Mouse (Mus musculus) embryonic facial prominence, embryonic 11.5 days (tissue): ENCODE results near the gene Fam161a. TPM values are rescaled to one million over a fixed set of nuclear protein-coding genes. Genes with fewer than 3 reads are reported as not detected.

Experiments
- ATAC-seq: fragments of 200-750 bp; cut with Nextera tagmentation; replicated peaks from 2 replicates; pipeline ENCODE4 v1.8.0; 2017; ENCODE audit warnings: low read depth; ENCODE audit not compliant: insufficient number of reproducible peaks, low FRiP score, low TSS enrichment
- DNase-seq: peaks from one replicate; pipeline ENCODE4 v3.0.0-alpha.2; 2015; ENCODE audit warnings: low spot score
- H3K27ac ChIP-seq: fragments of 300-500 bp; sonication (generic); replicated peaks from 2 replicates; pipeline ENCODE4 v1.5.1; 2014; ENCODE audit warnings: mild to moderate bottlenecking, low read depth, low read length, control low read depth
- H3K27me3 ChIP-seq: fragments of 300-500 bp; sonication (generic); 2 replicates; pipeline ENCODE4 v1.6.1; 2014; ENCODE audit warnings: mild to moderate bottlenecking, low read length, moderate library complexity, mixed read lengths; ENCODE audit not compliant: control insufficient read depth, insufficient read depth
- H3K36me3 ChIP-seq: fragments of 300-500 bp; sonication (generic); replicated peaks from 2 replicates; pipeline ENCODE4 v1.6.1; 2014; ENCODE audit warnings: low read depth, mild to moderate bottlenecking, low read length, moderate library complexity, mixed read lengths; ENCODE audit not compliant: control insufficient read depth, insufficient read depth
- H3K4me1 ChIP-seq: fragments of 300-500 bp; sonication (generic); 2 replicates; pipeline ENCODE4 v1.6.1; 2014; ENCODE audit warnings: low read length, mixed read lengths; ENCODE audit not compliant: control insufficient read depth, insufficient read depth
- H3K4me2 ChIP-seq: fragments of 300-500 bp; sonication (generic); 2 replicates; pipeline ENCODE4 v1.6.1; 2014; ENCODE audit warnings: low read depth, mild to moderate bottlenecking, control low read depth, low read length, moderate library complexity
- H3K4me3 ChIP-seq: fragments of 300-500 bp; sonication (generic); 2 replicates; pipeline ENCODE4 v1.5.1; 2014; ENCODE audit warnings: low read depth, low read length, control low read depth
- H3K9ac ChIP-seq: fragments of 300-500 bp; sonication (generic); replicated peaks from 2 replicates; pipeline ENCODE4 v1.6.1; 2014; ENCODE audit warnings: mild to moderate bottlenecking, control low read depth, low read length
- H3K9me3 ChIP-seq: fragments of 300-500 bp; sonication (generic); replicated peaks from 2 replicates; pipeline ENCODE4 v1.6.1; 2016; ENCODE audit warnings: mild to moderate bottlenecking, low read length, inconsistent platforms, mixed read lengths; ENCODE audit not compliant: control insufficient read depth
- WGBS: fragments of 180-500 bp; shearing (Covaris S2); extraction: QIAGEN DNeasy Blood & Tissue Kit; methylation state at CpG from one replicate; pipeline ENCODE4 v1.1.7; 2014; 5-methylcytosine and 5-hydroxymethylcytosine counted together
- polyA plus RNA-seq: library from polyadenylated mRNA; unstranded; fragments of >200 nt; fragmentation: Nextera tagmentation; extraction: Ambion mirVana; gene quantifications from 2 replicates; pipeline ENCODE4 v1.2.1, GENCODE M21; 2014

The Fam161a gene
- polyA plus RNA-seq, 1 experiment from 2014 or later: 4.1 TPM

DNA sequence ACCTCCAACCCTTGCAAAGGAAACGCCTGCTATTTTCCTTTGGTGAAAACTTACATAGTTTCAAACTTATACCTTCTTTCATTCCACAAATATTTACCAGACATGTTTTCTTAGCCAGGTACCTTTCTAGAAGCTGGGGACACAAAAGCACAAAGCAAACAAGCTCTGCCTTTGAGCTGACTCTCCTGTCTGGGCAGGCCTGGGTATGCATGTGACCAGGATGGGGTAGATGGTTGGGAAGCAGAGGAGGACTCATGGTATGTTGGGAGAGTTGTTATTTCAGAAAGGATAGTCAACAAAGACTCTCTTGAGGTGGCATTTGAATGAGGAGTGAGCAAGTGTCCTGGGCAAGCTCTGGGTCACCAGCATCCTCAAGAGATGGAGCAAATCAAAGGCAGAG is 5.8 kb downstream of the Fam161a start:
- DNase-seq (no peak), ATAC-seq (no peak)
- Histone ChIP-seq H3K27ac (no peak overlapping the region), H3K9me3 (no peaks in the 10 kb centered on the region), H3K36me3 (no peaks in the 10 kb centered on the region), H3K4me2 (no peak overlapping the region), H3K9ac (no peak overlapping the region), H3K4me3 (no peak overlapping the region), H3K27me3 (no peaks in the 10 kb centered on the region), H3K4me1 (no peaks in the 10 kb centered on the region)
- 60% methylated on average over 1 of the region's 1 CpGs for WGBS

DNA sequence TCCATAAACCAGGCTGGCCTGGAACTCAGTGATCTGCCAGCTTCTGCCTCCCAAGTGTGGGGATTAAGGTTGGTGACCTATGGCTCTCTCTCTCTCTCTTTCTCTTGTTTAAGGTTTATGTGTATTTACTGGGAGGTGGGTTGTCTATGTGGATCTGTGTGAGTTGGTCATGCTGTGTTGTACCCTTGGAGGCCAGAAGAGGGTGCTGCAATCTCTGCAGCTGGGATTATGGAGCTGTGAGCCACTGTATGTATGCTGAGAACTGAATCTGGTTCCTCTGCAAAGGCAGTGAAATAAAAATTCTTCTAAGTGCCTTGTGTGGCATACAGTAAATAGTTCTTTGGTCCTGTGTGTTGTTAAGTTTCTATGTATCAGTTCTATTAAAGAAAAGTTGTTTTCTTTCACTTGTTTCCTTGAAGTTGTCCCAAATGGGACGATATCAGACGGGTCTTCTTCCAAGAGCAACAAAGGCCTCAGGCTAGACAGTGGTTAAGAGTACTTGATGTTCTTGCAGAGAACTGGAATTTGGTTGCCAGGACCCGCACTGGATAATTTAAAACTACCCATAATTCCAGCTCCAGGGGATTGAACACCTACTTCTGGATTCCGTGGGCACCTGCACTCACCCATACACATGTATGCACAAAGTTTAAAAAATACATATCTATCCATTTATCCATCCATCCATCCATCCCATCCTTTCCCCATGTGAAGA is 6.4 kb downstream of the Fam161a start:
- Histone ChIP-seq H3K4me2 (no peak overlapping the region), H3K9me3 (no peaks in the 10 kb centered on the region), H3K27ac (no peak overlapping the region), H3K4me3 (no peak overlapping the region), H3K36me3 (no peaks in the 10 kb centered on the region), H3K27me3 (no peaks in the 10 kb centered on the region), H3K4me1 (no peaks in the 10 kb centered on the region), H3K9ac (no peak overlapping the region)
- DNase-seq: no peak
- 86% methylated on average over 4 of the region's 4 CpGs for WGBS
- no peak for ATAC-seq

DNA sequence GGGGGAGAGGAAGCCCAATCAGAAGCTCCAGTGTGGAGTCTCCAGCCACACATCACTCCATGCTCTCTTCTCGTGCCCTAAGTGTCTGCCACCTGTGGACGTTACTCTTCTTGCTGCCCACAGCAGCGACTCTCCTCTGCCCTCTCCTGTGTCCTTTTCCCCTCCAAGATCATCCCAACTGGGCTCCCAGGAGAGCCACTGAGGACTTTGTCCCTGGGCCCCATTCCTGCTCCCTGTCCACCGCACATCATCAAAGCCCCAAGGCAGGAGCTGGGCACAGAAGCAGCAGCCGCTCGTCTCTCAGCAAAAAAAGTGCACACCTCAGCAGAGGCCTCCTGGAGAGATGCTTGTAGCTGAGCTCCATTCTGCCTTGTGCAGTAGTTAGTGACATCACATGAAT is 7.7 kb downstream of the Fam161a start:
- no peak overlapping the region for H3K27ac ChIP-seq
- no peaks in the 10 kb centered on the region for H3K27me3 ChIP-seq
- no peaks in the 10 kb centered on the region for H3K36me3 ChIP-seq
- DNase-seq (no peak), ATAC-seq (no peak)
- H3K4me3 ChIP-seq: no peak overlapping the region
- H3K4me1 ChIP-seq: no peaks in the 10 kb centered on the region
- no peaks in the 10 kb centered on the region for H3K9me3 ChIP-seq
- no peak overlapping the region for H3K4me2 ChIP-seq
- H3K9ac ChIP-seq: no peak overlapping the region
- WGBS: 78% methylated on average over 6 of the region's 6 CpGs

DNA sequence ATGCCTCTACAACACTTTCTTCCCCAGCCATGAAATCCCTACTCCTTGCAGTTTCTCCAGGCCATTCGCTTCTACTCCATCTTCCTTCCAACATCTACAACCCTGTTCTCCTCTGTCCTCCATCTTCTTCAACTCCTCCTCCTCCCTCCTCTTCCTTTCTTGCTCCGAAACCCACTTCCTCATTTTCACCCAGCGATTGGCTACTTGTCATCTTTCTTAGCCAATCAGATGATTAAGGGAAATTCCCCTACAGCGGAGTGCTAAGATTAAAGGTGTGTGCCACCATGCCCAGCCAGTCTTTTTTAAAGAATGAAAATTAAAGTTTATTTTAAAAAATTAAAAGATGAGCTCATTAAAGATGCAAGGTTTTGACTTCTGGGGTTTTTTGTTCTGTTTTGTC is 10.6 kb downstream of the Fam161a start:
- H3K4me1 ChIP-seq: no peaks in the 10 kb centered on the region
- ATAC-seq: no peak
- no peaks in the 10 kb centered on the region for H3K27me3 ChIP-seq

DNA sequence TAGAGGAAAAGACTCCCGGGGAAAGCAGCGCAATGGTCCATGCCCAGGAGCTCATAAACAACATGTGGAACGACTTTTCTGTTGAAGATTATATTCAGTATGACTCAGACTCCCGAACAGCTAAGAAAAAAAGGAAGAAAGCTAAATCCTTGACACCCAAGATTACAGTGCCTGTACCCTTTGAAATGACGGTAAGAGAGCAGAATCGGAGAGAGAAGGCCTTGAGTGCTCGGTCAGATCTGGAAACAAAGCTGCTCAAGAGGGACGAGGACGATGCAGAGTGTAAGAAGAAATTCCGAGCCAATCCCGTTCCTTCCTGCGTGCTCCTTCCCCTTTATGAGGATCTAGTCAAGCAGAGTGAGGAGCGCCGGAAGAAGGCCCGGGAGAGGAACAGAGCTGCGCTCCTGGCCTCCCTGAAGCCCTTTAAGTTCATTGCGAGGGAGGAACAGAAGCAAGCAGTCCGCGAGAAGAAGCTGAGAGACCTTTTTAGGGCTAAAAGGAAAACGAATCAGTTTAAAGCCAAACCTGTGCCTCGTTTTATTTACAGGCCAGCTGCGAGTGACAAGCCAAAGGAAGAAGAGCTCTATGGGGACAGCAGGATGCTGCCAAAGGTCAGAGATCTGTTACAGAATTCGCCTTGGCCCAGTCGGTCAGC is 12.9 kb downstream of the Fam161a start:
- Histone ChIP-seq H3K9me3 (no peaks in the 10 kb centered on the region), H3K27ac (no peak overlapping the region), H3K27me3 (no peaks in the 10 kb centered on the region), H3K36me3 (no peaks in the 10 kb centered on the region), H3K9ac (0 out of 2 replicates have a peak overlapping the region, but pooled peaks have one; percentile 2), H3K4me2 (no peak overlapping the region), H3K4me1 (no peaks in the 10 kb centered on the region), H3K4me3 (no peak overlapping the region)
- ATAC-seq (no peak), DNase-seq (no peak)
- 57% methylated on average over 24 of the region's 24 CpGs for WGBS

More for the DNA sequence above, 10.6 kb downstream of the Fam161a start:
- Histone ChIP-seq H3K9me3 (no peaks in the 10 kb centered on the region), H3K4me3 (no peak overlapping the region), H3K4me2 (no peak overlapping the region), H3K27ac (no peak overlapping the region), H3K9ac (no peak overlapping the region), H3K36me3 (no peaks in the 10 kb centered on the region)
- DNase-seq: no peak
- WGBS: 89% methylated on average over 4 of the region's 4 CpGs

DNA sequence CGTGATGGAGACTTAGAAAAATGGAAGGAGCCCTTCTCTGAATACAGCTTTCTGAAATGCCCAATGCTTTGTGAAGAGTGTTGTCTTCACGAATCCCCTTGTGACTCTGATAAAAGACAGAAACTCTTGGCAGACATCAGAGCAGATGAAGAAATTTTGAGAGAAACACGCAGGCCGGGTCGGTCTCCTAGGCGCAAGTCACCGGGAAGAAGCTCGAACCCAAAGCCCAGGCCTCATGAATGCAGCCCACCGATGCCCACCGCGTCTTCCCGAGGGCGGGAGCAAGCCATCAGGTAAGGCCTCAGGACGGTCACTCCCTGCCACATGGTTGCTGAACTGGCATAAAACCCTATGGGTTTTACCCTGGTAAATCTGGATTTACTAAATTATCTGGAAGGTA is 13.5 kb downstream of the Fam161a start:
- Histone ChIP-seq H3K9me3 (no peaks in the 10 kb centered on the region), H3K36me3 (no peaks in the 10 kb centered on the region), H3K9ac (no peak overlapping the region), H3K27me3 (no peaks in the 10 kb centered on the region), H3K4me2 (no peak overlapping the region), H3K27ac (no peak overlapping the region), H3K4me3 (no peak overlapping the region), H3K4me1 (no peaks in the 10 kb centered on the region)
- DNase-seq: no peak
- WGBS: 90% methylated on average over 14 of the region's 14 CpGs
- no peak for ATAC-seq

DNA sequence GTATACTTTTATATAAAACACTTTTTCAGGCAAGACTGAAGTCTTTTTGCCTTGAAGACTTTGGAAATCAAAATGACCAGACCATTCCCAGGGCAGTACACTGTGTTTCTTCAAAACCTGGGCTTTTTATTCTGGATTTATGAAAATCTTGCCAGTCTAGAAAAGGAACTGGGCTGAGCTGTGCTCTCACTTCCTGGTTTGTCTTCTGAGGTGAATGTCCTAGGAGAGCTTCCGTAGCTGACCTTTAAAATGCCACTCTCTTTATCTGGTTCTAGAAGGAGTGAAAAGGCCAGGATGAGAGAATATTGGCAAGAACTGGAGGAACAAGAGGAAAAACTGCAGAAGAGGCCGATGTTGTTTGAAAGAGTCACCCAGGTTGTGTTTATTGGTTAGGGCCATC is 15.8 kb downstream of the Fam161a start:
- no peak for ATAC-seq
- Histone ChIP-seq H3K36me3 (no peaks in the 10 kb centered on the region), H3K4me2 (no peak overlapping the region), H3K27ac (no peak overlapping the region), H3K4me1 (no peaks in the 10 kb centered on the region), H3K9me3 (no peaks in the 10 kb centered on the region), H3K9ac (no peak overlapping the region), H3K4me3 (no peak overlapping the region), H3K27me3 (no peaks in the 10 kb centered on the region)
- 93% methylated on average over 2 of the region's 2 CpGs for WGBS
- no peak for DNase-seq

DNA sequence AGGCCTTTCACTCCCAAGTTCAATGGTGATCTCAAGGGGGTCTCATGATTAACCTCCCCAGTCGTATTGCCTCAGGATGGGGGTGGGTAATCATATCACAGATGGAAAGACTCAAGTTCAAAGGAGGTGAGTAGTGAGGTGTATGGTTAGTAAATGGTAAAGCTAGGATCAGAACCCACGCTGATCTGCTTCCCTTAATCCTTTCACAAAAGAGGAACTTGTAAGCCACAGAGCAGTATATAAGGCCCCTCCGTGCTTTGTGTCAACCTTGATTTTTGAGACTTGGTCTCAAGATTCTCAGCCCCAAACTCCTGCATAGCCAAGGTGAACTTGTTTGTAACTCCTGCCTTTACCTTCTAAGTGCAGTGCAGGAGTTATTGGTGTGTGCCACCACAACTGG is 16.8 kb downstream of the Fam161a start:
- Histone ChIP-seq H3K9ac (no peak overlapping the region), H3K4me1 (no peaks in the 10 kb centered on the region), H3K27ac (no peak overlapping the region), H3K9me3 (no peaks in the 10 kb centered on the region), H3K4me2 (no peak overlapping the region), H3K4me3 (no peak overlapping the region), H3K27me3 (no peaks in the 10 kb centered on the region), H3K36me3 (no peaks in the 10 kb centered on the region)
- 77% methylated on average over 3 of the region's 3 CpGs for WGBS
- no peak for DNase-seq
- no peak for ATAC-seq
